Mouse (Mus musculus): Measurements from ENCODE around the gene Anks1b. TPM values are rescaled to one million over a fixed set of nuclear protein-coding genes. Genes with fewer than 3 reads are reported as not detected.
A peak's percentile ranks its signal among the peaks of the same experiment; 100 is the strongest.

The Anks1b gene
- polyA plus RNA-seq (2014; fragmentation: Nextera tagmentation; extraction: Ambion mirVana), result 0.69 and 0.80 TPM in 2 replicates

DNA sequence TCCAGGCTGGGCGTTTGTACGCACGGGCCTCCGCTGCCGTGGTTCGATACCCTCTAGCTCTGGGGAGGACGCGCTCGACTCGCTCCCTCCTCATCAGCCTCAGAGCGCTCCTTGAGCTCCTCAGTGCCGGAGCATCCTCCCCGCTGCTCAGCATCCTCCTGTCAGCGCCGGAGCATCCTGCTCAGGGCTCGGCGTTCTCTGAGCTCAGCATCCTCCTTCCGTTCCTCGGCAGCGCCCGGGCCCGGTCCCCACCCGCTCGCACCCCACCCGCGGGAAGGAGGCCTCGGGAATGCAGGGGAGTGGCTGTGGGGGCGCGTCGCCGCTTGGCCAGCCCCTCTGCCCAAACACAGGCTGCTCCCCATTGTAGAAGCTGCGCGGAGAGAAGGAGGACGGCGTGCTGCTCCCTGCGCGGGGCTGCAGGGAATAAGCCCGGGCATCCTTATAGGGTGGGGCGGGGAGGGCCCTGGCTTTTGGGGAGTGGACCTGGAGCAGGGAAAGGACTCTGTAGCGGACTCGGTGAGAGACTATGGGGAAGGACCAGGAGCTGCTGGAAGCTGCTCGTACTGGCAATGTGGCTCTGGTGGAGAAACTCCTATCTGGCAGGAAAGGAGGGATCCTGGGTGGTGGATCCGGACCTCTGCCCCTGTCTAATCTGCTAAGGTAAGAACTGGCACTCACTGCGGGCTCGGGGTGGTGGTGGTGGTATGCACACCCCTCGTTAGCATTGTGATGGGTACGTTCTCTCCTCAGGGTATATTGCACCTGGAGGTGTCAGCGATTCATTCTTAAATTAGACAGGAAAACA is at the start of gene Anks1b:
Anks1b (plus strand) TSS at position 364 of the 805 bp plus-strand sequence.
- Histone ChIP-seq H3K36me3 (ENCODE audit: control insufficient read depth, insufficient read depth, low read length) (no peaks in the 10 kb centered on the region), H3K27ac (ENCODE audit: low read depth, low read length) (no peak within 1 kb of the TSS), H3K4me1 (replicated peaks; ENCODE audit: control insufficient read depth, insufficient read depth, low read length) (0 out of 2 replicates have a peak, but pooled peaks cover 2% of the 10 kb centered on the region), H3K4me2 (peak within 1 kb of the TSS; percentile 83), H3K9ac (ENCODE audit: low read depth, low read length) (no peak within 1 kb of the TSS), H3K4me3 (ENCODE audit: low read depth, low read length) (peak within 1 kb of the TSS; percentile 54), H3K9me3 (ENCODE audit: control insufficient read depth, low read length) (no peaks in the 10 kb centered on the region), H3K27me3 (replicated peaks; ENCODE audit: control insufficient read depth, insufficient read depth, low read length) (peaks cover 36% of the 10 kb centered on the region)
- peak; percentile 46 for DNase-seq (ENCODE audit: low spot score)
- 2% methylated on average over 42 of the region's 48 CpGs for whole genome bisulfite sequencing
- peak; percentile 49 for ATAC-seq (replicated peaks; ENCODE audit: low FRiP score)

DNA sequence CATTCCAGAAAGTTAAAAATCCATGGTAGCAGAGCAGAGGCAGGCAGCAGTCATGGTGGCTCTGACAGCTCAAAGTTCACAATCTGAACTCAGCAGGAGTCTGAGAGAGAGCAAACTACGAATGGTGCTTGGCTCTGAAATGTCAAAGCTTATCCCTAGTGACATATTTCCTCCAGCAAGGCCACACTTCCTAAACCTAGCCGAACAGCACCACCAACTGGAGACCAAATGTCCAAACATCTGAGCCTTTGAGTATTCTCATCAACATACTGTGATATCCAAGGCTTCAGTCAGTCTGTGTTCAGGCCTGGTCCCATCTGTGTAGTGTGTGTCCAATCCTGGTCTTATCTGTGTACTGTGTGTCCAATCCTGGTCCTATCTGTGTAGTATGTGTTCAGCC is 49.4 kb upstream of the Anks1b start:
- Histone ChIP-seq H3K4me2 (no peak overlapping the region), H3K27me3 (replicated peaks; ENCODE audit: control insufficient read depth, insufficient read depth, low read length) (no peaks in the 10 kb centered on the region), H3K9me3 (ENCODE audit: control insufficient read depth, low read length) (no peaks in the 10 kb centered on the region), H3K4me1 (replicated peaks; ENCODE audit: control insufficient read depth, insufficient read depth, low read length) (no peaks in the 10 kb centered on the region), H3K9ac (ENCODE audit: low read depth, low read length) (no peak overlapping the region), H3K36me3 (ENCODE audit: control insufficient read depth, insufficient read depth, low read length) (no peaks in the 10 kb centered on the region), H3K4me3 (ENCODE audit: low read depth, low read length) (no peak overlapping the region), H3K27ac (ENCODE audit: low read depth, low read length) (no peak overlapping the region)
- ATAC-seq (replicated peaks; ENCODE audit: low FRiP score), result peak; percentile 73
- no peak for DNase-seq (ENCODE audit: low spot score)
- WGBS, result 24% methylated on average over 2 of the region's 2 CpGs

DNA sequence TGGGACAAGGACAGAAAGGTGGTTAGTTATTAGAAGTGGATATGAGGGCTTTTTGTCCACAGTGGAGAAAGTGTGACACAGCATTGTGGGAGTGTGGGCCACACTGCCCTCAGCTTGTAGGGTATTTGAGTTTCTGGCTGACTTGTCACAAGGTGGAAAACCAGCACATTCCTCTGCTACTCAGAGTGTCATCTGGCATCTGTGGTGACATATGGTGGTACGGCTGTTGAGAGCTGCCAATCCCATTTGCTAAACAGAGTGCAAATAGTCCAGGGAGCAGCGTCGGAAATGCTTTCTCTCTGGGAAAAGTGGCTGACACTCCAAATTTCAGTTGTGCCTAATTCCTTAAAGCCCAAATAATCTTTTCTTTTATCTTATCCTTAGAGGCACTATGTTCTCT is 46.4 kb upstream of the Anks1b start:
- Histone ChIP-seq H3K4me2 (no peak overlapping the region), H3K9me3 (ENCODE audit: control insufficient read depth, low read length) (no peaks in the 10 kb centered on the region), H3K9ac (ENCODE audit: low read depth, low read length) (no peak overlapping the region), H3K27ac (ENCODE audit: low read depth, low read length) (no peak overlapping the region), H3K4me1 (replicated peaks; ENCODE audit: control insufficient read depth, insufficient read depth, low read length) (no peaks in the 10 kb centered on the region), H3K36me3 (ENCODE audit: control insufficient read depth, insufficient read depth, low read length) (no peaks in the 10 kb centered on the region), H3K27me3 (replicated peaks; ENCODE audit: control insufficient read depth, insufficient read depth, low read length) (no peaks in the 10 kb centered on the region), H3K4me3 (ENCODE audit: low read depth, low read length) (no peak overlapping the region)
- 86% methylated on average over 3 of the region's 3 CpGs for WGBS
- ATAC-seq (replicated peaks; ENCODE audit: low FRiP score) (no peak), DNase-seq (ENCODE audit: low spot score) (no peak)

DNA sequence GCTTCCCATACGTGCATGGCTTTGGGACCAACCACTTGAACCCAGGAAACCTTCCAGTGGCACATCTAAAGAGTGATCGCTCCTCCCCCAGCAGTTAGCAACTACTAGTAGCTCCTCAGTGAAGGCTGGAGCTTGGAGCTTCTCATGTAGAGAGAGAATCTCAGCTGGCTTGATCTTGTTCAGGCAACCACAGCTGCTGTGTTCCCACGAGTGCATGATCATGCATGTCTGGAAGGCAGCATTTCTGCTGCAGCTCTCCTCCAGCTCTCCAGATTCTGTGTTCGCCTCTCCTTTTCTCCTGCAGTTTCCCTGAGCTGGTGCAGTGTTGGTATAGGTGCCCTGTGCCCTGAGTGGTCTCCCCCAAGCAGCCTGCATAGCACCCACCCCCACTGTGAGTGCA is 41.0 kb upstream of the Anks1b start:
- no peaks in the 10 kb centered on the region for H3K9me3 ChIP-seq (ENCODE audit: control insufficient read depth, low read length)
- H3K27me3 ChIP-seq (replicated peaks; ENCODE audit: control insufficient read depth, insufficient read depth, low read length), result no peaks in the 10 kb centered on the region
- no peak overlapping the region for H3K27ac ChIP-seq (ENCODE audit: low read depth, low read length)
- no peak overlapping the region for H3K9ac ChIP-seq (ENCODE audit: low read depth, low read length)
- 74% methylated on average over 4 of the region's 4 CpGs for WGBS
- DNase-seq (ENCODE audit: low spot score), result no peak
- H3K36me3 ChIP-seq (ENCODE audit: control insufficient read depth, insufficient read depth, low read length), result no peaks in the 10 kb centered on the region
- no peak overlapping the region for H3K4me3 ChIP-seq (ENCODE audit: low read depth, low read length)
- no peaks in the 10 kb centered on the region for H3K4me1 ChIP-seq (replicated peaks; ENCODE audit: control insufficient read depth, insufficient read depth, low read length)
- ATAC-seq (replicated peaks; ENCODE audit: low FRiP score), result no peak
- no peak overlapping the region for H3K4me2 ChIP-seq

DNA sequence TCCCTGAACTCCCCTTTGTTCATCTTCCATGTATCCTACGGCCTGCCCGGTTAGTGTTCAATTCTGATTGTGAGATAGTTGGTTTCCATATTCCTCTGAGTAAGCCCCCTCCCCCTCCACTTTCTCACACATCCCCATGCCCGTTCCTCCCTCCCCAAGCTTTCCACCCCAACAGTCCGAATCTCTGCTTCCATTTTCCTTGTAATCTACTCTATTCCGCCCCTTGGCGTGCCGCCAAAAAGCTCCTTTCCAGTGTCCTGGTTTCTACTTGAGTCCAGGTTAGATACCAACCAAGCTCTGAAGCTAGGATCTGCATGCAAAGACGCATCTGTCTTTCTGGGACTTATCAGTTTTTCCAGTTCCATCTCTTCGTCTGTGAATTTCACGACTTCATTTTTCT is 40.1 kb upstream of the Anks1b start:
- no peak overlapping the region for H3K9ac ChIP-seq (ENCODE audit: low read depth, low read length)
- H3K4me1 ChIP-seq (replicated peaks; ENCODE audit: control insufficient read depth, insufficient read depth, low read length), result no peaks in the 10 kb centered on the region
- no peak overlapping the region for H3K4me3 ChIP-seq (ENCODE audit: low read depth, low read length)
- H3K27ac ChIP-seq (ENCODE audit: low read depth, low read length), result no peak overlapping the region
- no peaks in the 10 kb centered on the region for H3K9me3 ChIP-seq (ENCODE audit: control insufficient read depth, low read length)
- no peaks in the 10 kb centered on the region for H3K36me3 ChIP-seq (ENCODE audit: control insufficient read depth, insufficient read depth, low read length)
- DNase-seq (ENCODE audit: low spot score) (no peak), ATAC-seq (replicated peaks; ENCODE audit: low FRiP score) (no peak)
- H3K4me2 ChIP-seq, result no peak overlapping the region
- WGBS, result 82% methylated on average over 10 of the region's 10 CpGs
- no peaks in the 10 kb centered on the region for H3K27me3 ChIP-seq (replicated peaks; ENCODE audit: control insufficient read depth, insufficient read depth, low read length)

DNA sequence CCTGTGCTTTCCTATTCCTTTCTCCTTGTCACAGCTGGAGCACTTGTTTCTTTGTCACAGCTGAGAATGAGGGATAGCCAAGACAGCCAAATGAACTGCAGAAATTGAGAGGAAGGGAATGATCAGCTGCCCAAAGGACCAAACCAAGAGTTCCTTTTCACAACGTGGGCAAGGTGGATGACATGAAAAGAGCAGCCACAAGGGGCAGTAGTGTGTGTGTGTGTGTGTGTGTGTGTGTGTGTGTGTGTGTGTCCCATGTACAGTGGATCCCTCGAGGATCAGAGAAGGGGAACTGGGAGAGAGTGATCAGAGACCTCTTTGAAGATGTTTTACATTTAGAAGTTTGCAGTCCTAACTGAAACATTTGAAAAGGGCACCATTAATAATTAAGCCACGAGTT is 35.8 kb upstream of the Anks1b start:
- no peak overlapping the region for H3K27ac ChIP-seq (ENCODE audit: low read depth, low read length)
- H3K4me3 ChIP-seq (ENCODE audit: low read depth, low read length), result no peak overlapping the region
- no peaks in the 10 kb centered on the region for H3K36me3 ChIP-seq (ENCODE audit: control insufficient read depth, insufficient read depth, low read length)
- ATAC-seq (replicated peaks; ENCODE audit: low FRiP score) (no peak), DNase-seq (ENCODE audit: low spot score) (no peak)
- no peak overlapping the region for H3K9ac ChIP-seq (ENCODE audit: low read depth, low read length)
- no peaks in the 10 kb centered on the region for H3K4me1 ChIP-seq (replicated peaks; ENCODE audit: control insufficient read depth, insufficient read depth, low read length)
- WGBS, result 40% methylated on average over 3 of the region's 3 CpGs
- no peaks in the 10 kb centered on the region for H3K9me3 ChIP-seq (ENCODE audit: control insufficient read depth, low read length)
- H3K27me3 ChIP-seq (replicated peaks; ENCODE audit: control insufficient read depth, insufficient read depth, low read length), result no peaks in the 10 kb centered on the region
- H3K4me2 ChIP-seq, result no peak overlapping the region

DNA sequence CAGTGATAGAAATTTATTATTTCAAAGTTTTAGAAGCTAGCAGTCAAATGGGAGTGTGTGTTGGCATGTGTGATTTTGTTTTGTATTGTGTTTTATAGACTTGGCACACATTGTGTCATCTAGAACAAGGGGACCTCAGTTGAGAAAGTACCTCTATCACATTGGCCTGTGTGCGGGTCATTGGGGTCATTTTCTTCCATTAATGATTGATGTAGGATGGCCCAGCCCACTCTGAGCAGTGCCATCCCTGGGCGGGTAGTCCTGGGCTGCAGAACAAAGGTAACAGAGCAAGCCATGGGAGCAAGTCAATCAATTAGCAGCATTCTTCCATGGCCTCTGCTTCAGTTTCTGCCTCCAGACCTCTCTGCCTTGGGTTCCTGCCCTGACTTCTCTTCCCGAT is 34.5 kb upstream of the Anks1b start:
- no peak overlapping the region for H3K27ac ChIP-seq (ENCODE audit: low read depth, low read length)
- H3K4me3 ChIP-seq (ENCODE audit: low read depth, low read length), result no peak overlapping the region
- no peak overlapping the region for H3K4me2 ChIP-seq
- DNase-seq (ENCODE audit: low spot score), result no peak
- 73% methylated on average over 3 of the region's 3 CpGs for WGBS
- no peaks in the 10 kb centered on the region for H3K27me3 ChIP-seq (replicated peaks; ENCODE audit: control insufficient read depth, insufficient read depth, low read length)
- no peaks in the 10 kb centered on the region for H3K9me3 ChIP-seq (ENCODE audit: control insufficient read depth, low read length)
- no peak for ATAC-seq (replicated peaks; ENCODE audit: low FRiP score)
- no peaks in the 10 kb centered on the region for H3K4me1 ChIP-seq (replicated peaks; ENCODE audit: control insufficient read depth, insufficient read depth, low read length)
- H3K36me3 ChIP-seq (ENCODE audit: control insufficient read depth, insufficient read depth, low read length), result no peaks in the 10 kb centered on the region
- no peak overlapping the region for H3K9ac ChIP-seq (ENCODE audit: low read depth, low read length)

DNA sequence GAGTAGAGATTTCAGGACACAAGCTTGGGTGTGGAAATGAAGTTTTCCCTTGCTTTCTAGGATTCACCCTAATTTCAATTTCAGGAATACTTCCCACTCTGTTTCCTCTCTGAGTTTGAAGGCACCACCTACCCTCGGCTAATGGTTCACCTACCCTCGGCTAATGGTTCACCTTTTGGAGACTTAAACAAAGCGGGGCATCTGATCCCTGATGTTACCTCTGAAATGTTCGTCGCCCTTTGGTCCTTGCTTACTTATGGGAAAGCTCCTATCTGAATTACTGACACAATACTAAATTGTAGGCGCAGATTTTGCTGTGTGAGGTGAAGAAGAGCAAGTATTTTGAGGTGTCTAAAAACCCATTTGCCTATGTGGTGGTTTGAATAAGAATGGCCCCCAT is 22.4 kb upstream of the Anks1b start:
- Histone ChIP-seq H3K4me2 (no peak overlapping the region), H3K36me3 (ENCODE audit: control insufficient read depth, insufficient read depth, low read length) (no peaks in the 10 kb centered on the region), H3K27me3 (replicated peaks; ENCODE audit: control insufficient read depth, insufficient read depth, low read length) (no peaks in the 10 kb centered on the region), H3K27ac (ENCODE audit: low read depth, low read length) (no peak overlapping the region), H3K4me1 (replicated peaks; ENCODE audit: control insufficient read depth, insufficient read depth, low read length) (no peaks in the 10 kb centered on the region), H3K4me3 (ENCODE audit: low read depth, low read length) (no peak overlapping the region), H3K9me3 (ENCODE audit: control insufficient read depth, low read length) (no peaks in the 10 kb centered on the region), H3K9ac (ENCODE audit: low read depth, low read length) (no peak overlapping the region)
- no peak for DNase-seq (ENCODE audit: low spot score)
- 87% methylated on average over 6 of the region's 6 CpGs for WGBS
- ATAC-seq (replicated peaks; ENCODE audit: low FRiP score), result no peak

DNA sequence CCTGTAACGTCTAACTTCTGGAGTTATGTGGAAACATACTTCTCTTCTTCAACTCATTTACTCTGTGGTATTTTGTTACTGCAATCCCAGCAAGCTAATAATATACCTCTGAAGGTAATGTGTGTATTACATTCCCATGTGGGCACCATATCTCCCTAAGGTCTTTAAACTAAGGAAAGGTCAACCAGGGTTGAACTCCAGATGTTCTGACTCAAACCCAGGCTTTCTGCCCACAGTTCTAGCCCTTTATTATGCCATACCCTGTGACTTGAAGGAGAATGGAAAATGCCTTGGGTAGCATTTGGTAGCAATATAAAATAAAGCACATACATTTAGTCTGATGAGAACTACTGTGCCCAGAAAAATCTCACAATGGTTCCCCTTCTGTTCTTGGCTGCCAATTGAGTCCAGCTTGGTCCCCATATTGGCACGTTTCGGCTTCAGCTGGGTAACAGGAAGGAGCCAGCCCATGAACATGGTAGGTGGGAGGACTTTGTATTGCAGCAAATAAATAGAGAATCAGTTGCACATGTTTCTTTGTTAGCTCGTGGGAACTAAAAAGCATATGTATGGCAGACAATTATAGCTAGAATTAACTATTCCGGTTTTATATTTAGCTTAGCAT is 17.9 kb upstream of the Anks1b start:
- H3K4me3 ChIP-seq (ENCODE audit: low read depth, low read length), result no peak overlapping the region
- no peak overlapping the region for H3K4me2 ChIP-seq
- no peaks in the 10 kb centered on the region for H3K4me1 ChIP-seq (replicated peaks; ENCODE audit: control insufficient read depth, insufficient read depth, low read length)
- H3K27me3 ChIP-seq (replicated peaks; ENCODE audit: control insufficient read depth, insufficient read depth, low read length), result no peaks in the 10 kb centered on the region
- WGBS, result 77% methylated on average over 5 of the region's 5 CpGs
- ATAC-seq (replicated peaks; ENCODE audit: low FRiP score) (no peak), DNase-seq (ENCODE audit: low spot score) (no peak)
- H3K9me3 ChIP-seq (ENCODE audit: control insufficient read depth, low read length), result no peaks in the 10 kb centered on the region
- no peak overlapping the region for H3K9ac ChIP-seq (ENCODE audit: low read depth, low read length)
- H3K36me3 ChIP-seq (ENCODE audit: control insufficient read depth, insufficient read depth, low read length), result no peaks in the 10 kb centered on the region
- no peak overlapping the region for H3K27ac ChIP-seq (ENCODE audit: low read depth, low read length)

All from liver, embryonic 11.5 days (tissue).